Mouse (Mus musculus): ENCODE measurements at regions not wholly inside any gene's neighbourhood (a gene's known extent, or its start where the extent isn't known, plus 50 kb on each side); places are given as distances from the start of the nearest gene placed in this dataset.

GRCm38 (mm10) chr11:112840495-112840828 is 58.4 kb downstream of the Sox9 start:
- no peak for TF ChIP-seq POLR2A (IDR thresholded peaks at IDR 0.05; ENCODE audit: insufficient read depth, low read depth, low read length)
- TF ChIP-seq CTCF (IDR thresholded peaks at IDR 0.05), result no peak
- no peak for TF ChIP-seq EP300 (IDR thresholded peaks at IDR 0.05; ENCODE audit: insufficient read depth, low read depth, low read length)
